Mouse (Mus musculus) intestine, postnatal 0 days (tissue): ENCODE measurements around the gene Rnf2. TPM values are rescaled to one million over a fixed set of nuclear protein-coding genes. Genes with fewer than 3 reads are reported as not detected.

Source experiments
- ATAC-seq: fragments of 200-750 bp; cut with Nextera tagmentation; 2 replicates; pipeline ENCODE4 v1.8.0; 2017; ENCODE audit warnings: mild to moderate bottlenecking, moderate TSS enrichment, moderate library complexity
- H3K27ac ChIP-seq: fragments of 300-500 bp; sonication (generic); 2 replicates; pipeline ENCODE4 v1.5.1; 2014; ENCODE audit warnings: mild to moderate bottlenecking, low read depth, low read length, moderate library complexity
- H3K27me3 ChIP-seq: fragments of 300-500 bp; sonication (generic); replicated peaks from 2 replicates; pipeline ENCODE4 v1.6.1; 2014; ENCODE audit warnings: low read length, mixed read lengths; ENCODE audit not compliant: control insufficient read depth, insufficient read depth
- H3K36me3 ChIP-seq: fragments of 300-500 bp; sonication (generic); 2 replicates; pipeline ENCODE4 v1.6.1; 2014; ENCODE audit warnings: mild to moderate bottlenecking, moderate library complexity; ENCODE audit not compliant: control insufficient read depth, insufficient read depth
- H3K4me1 ChIP-seq: fragments of 300-500 bp; sonication (generic); replicated peaks from 2 replicates; pipeline ENCODE4 v1.6.1; 2014; ENCODE audit warnings: antibody characterized with exemption, low read length, mixed read lengths; ENCODE audit not compliant: control insufficient read depth, insufficient read depth
- H3K4me2 ChIP-seq: fragments of 300-500 bp; sonication (generic); replicated peaks from 2 replicates; pipeline ENCODE4 v1.6.1; 2014; ENCODE audit warnings: low read depth, mild to moderate bottlenecking, moderate library complexity
- H3K4me3 ChIP-seq: fragments of 300-500 bp; sonication (generic); 2 replicates; pipeline ENCODE4 v1.5.1; 2014; ENCODE audit warnings: low read depth, low read length
- H3K9ac ChIP-seq: fragments of 300-500 bp; sonication (generic); 2 replicates; pipeline ENCODE4 v1.6.1; 2014; ENCODE audit warnings: mild to moderate bottlenecking, low read depth, low read length
- H3K9me3 ChIP-seq: fragments of 300-500 bp; sonication (generic); 2 replicates; pipeline ENCODE4 v1.6.1; 2016; ENCODE audit warnings: mixed run types; ENCODE audit not compliant: control insufficient read depth
- CTCF ChIP-seq: sonication (generic); IDR thresholded peaks from 2 replicates; pipeline ENCODE4 v1.5.1; 2016; ENCODE audit warnings: low read depth, mild to moderate bottlenecking, control low read depth, antibody characterized with exemption, moderate library complexity
- WGBS: fragments of 180-500 bp; shearing (Covaris S2); extraction: QIAGEN DNeasy Blood & Tissue Kit; methylation state at CpG from one replicate; pipeline ENCODE4 v1.1.7; 2014; 5-methylcytosine and 5-hydroxymethylcytosine counted together
- polyA plus RNA-seq: library from polyadenylated mRNA; unstranded; fragments of >200 nt; fragmentation: Nextera tagmentation; extraction: Ambion mirVana; gene quantifications from 2 replicates; pipeline ENCODE4 v1.2.1, GENCODE M21; 2015

Gene Rnf2
- polyA plus RNA-seq, 1 experiment from 2014 or later = 26.9 TPM

GRCm38 (mm10) chr1:151526701-151527100 lies 25.9 kb upstream of the Rnf2 start:
- Histone ChIP-seq H3K9me3 (no peaks in the 10 kb centered on the region), H3K4me3 (no peak overlapping the region), H3K9ac (no peak overlapping the region), H3K4me2 (no peak overlapping the region), H3K27me3 (no peaks in the 10 kb centered on the region), H3K4me1 (no peaks in the 10 kb centered on the region), H3K27ac (no peak overlapping the region), H3K36me3 (no peaks in the 10 kb centered on the region)
- 58% methylated on average over 3 of the region's 3 CpGs for WGBS
- no peak for TF ChIP-seq CTCF
- ATAC-seq = no peak

GRCm38 (mm10) chr1:151517571-151518250 lies 17.0 kb upstream of the Rnf2 start:
- Histone ChIP-seq H3K9me3 (no peaks in the 10 kb centered on the region), H3K27ac (no peak overlapping the region), H3K36me3 (no peaks in the 10 kb centered on the region), H3K4me1 (no peaks in the 10 kb centered on the region), H3K4me3 (no peak overlapping the region), H3K27me3 (no peaks in the 10 kb centered on the region), H3K4me2 (no peak overlapping the region), H3K9ac (no peak overlapping the region)
- no peak for TF ChIP-seq CTCF
- 82% methylated on average over 13 of the region's 15 CpGs for WGBS
- ATAC-seq = no peak

- 95% methylated on average over 3 of the region's 3 CpGs for WGBS
- Histone ChIP-seq H3K4me2 (no peak overlapping the region), H3K27me3 (no peaks in the 10 kb centered on the region), H3K4me1 (no peaks in the 10 kb centered on the region), H3K27ac (no peak overlapping the region), H3K9ac (no peak overlapping the region), H3K9me3 (no peaks in the 10 kb centered on the region), H3K36me3 (no peaks in the 10 kb centered on the region), H3K4me3 (no peak overlapping the region)
- no peak for TF ChIP-seq CTCF
- no peak for ATAC-seq
Observed at GRCm38 (mm10) chr1:151516871-151517270, 16.1 kb upstream of the Rnf2 start.

- Histone ChIP-seq H3K4me3 (no peak overlapping the region), H3K9me3 (no peaks in the 10 kb centered on the region), H3K4me2 (no peak overlapping the region), H3K4me1 (no peaks in the 10 kb centered on the region), H3K36me3 (no peaks in the 10 kb centered on the region), H3K9ac (no peak overlapping the region), H3K27ac (no peak overlapping the region), H3K27me3 (no peaks in the 10 kb centered on the region)
- 95% methylated on average over 1 of the region's 1 CpGs for WGBS
- ATAC-seq = no peak
- no peak for TF ChIP-seq CTCF
Observed at GRCm38 (mm10) chr1:151515733-151516132, 15.0 kb upstream of the Rnf2 start.

DNA sequence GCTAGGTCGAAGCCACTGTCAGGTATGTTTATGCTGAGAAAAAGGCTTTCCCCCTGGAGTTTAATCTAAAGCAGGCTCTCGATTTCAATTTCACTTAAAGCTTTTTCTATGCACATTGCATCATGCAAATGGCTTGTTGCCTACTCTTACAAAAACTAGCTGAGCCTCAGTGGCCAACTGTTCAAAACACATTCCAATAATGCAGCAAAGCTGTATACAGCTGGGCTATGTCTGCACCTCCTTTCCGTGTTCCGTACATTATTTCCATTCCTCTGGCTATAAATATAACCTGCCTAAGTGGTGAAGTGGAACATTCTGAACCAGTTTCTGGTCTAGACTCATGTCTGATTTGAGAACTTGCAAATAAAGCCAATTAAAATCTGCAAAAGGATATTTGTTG lies 13.4 kb upstream of the Rnf2 start:
- Histone ChIP-seq H3K4me3 (no peak overlapping the region), H3K27ac (no peak overlapping the region), H3K9me3 (no peaks in the 10 kb centered on the region), H3K4me1 (no peaks in the 10 kb centered on the region), H3K9ac (no peak overlapping the region), H3K27me3 (no peaks in the 10 kb centered on the region), H3K4me2 (no peak overlapping the region), H3K36me3 (no peaks in the 10 kb centered on the region)
- ATAC-seq = no peak
- no peak for TF ChIP-seq CTCF
- WGBS = 75% methylated on average over 4 of the region's 4 CpGs

- no peak overlapping the region for H3K4me3 ChIP-seq
- ATAC-seq = no peak
- no peak overlapping the region for H3K27ac ChIP-seq
- H3K4me1 ChIP-seq = no peaks in the 10 kb centered on the region
- no peaks in the 10 kb centered on the region for H3K9me3 ChIP-seq
- no peaks in the 10 kb centered on the region for H3K27me3 ChIP-seq
- 40% methylated on average over 4 of the region's 4 CpGs for WGBS
- H3K9ac ChIP-seq = no peak overlapping the region
- no peak for TF ChIP-seq CTCF
- no peak overlapping the region for H3K4me2 ChIP-seq
- H3K36me3 ChIP-seq = no peaks in the 10 kb centered on the region
Observed at GRCm38 (mm10) chr1:151510811-151511210, 10.1 kb upstream of the Rnf2 start.
